Comparison of ENCODE assay signal across 30 mouse cellular contexts in the genomic region with DNA sequence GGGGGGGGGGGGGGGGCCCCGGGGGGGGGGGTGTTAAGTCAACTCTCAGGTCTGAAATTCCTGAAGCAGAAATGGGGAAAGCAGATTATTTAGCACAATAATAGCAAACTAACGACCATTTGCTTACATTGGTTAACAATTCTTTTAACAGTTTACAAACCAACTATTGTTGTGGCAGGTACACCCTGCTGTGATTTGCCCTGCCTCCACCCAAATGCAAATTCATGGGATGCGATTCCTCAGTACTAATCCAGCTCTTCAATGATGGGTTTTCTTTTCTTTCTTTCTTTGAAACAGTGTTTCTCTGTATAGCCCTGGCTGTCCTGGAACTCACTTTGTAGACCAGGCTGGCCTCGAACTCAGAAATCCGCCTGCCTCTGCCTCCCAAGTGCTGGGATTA.
"Had no signal": no experiment of that assay in that cellular context is flagged by ENCODE, and none has a peak within 500 bp of the region (broad histone marks: within the 10 kb centered on the region; RNA-seq: fewer than 3 reads in every experiment).

No protein-coding gene starts in this region.

- H3K27ac ChIP-seq: limb, embryonic 10.5 days; limb, embryonic 12.5 days; limb, embryonic 13.5 days; limb, embryonic 15.5 days; liver, embryonic 12.5 days; liver, embryonic 13.5 days; liver, embryonic 14.5 days; liver, embryonic 15.5 days; lung, embryonic 15.5 days; macrophage; midbrain, embryonic 10.5 days; midbrain, embryonic 12.5 days; midbrain, embryonic 13.5 days; midbrain, embryonic 15.5 days had no signal

- H3K9me3 ChIP-seq: limb, embryonic 10.5 days; limb, embryonic 12.5 days; limb, embryonic 13.5 days; limb, embryonic 15.5 days; liver, embryonic 12.5 days; liver, embryonic 13.5 days; liver, embryonic 15.5 days; lung, embryonic 15.5 days; megakaryocyte, embryonic 14.5 days; midbrain, embryonic 10.5 days; midbrain, embryonic 12.5 days; midbrain, embryonic 13.5 days; midbrain, embryonic 15.5 days had no signal

- H3K27me3 ChIP-seq: limb, embryonic 12.5 days; limb, embryonic 13.5 days; limb, embryonic 15.5 days; liver, embryonic 12.5 days; liver, embryonic 13.5 days; liver, embryonic 15.5 days; lung, embryonic 15.5 days; megakaryocyte, embryonic 14.5 days; midbrain, embryonic 12.5 days; midbrain, embryonic 13.5 days; midbrain, embryonic 15.5 days had no signal

- H3K4me2 ChIP-seq: limb, embryonic 12.5 days; limb, embryonic 13.5 days; limb, embryonic 15.5 days; liver, embryonic 11.5 days; liver, embryonic 12.5 days; liver, embryonic 13.5 days; liver, embryonic 15.5 days; lung, embryonic 14.5 days; lung, embryonic 15.5 days; midbrain, embryonic 11.5 days; midbrain, embryonic 12.5 days; midbrain, embryonic 13.5 days; midbrain, embryonic 15.5 days had no signal

- H3K9ac ChIP-seq: limb, embryonic 12.5 days; limb, embryonic 13.5 days; limb, embryonic 15.5 days; liver, embryonic 12.5 days; liver, embryonic 13.5 days; liver, embryonic 14.5 days; liver, embryonic 15.5 days; liver, postnatal 0 days; lung, embryonic 14.5 days; lung, embryonic 15.5 days; midbrain, embryonic 12.5 days; midbrain, embryonic 13.5 days; midbrain, embryonic 15.5 days had no signal

- ATAC-seq: liver, embryonic 12.5 days; liver, postnatal 0 days; lung, postnatal 0 days; midbrain, embryonic 13.5 days; midbrain, embryonic 15.5 days; midbrain, embryonic 16.5 days had no signal

- H3K4me3 ChIP-seq: limb, embryonic 10.5 days; limb, embryonic 12.5 days; limb, embryonic 13.5 days; limb, embryonic 15.5 days; liver, embryonic 12.5 days; liver, embryonic 13.5 days; liver, embryonic 15.5 days; lung, embryonic 15.5 days; megakaryocyte, embryonic 14.5 days; midbrain, embryonic 10.5 days; midbrain, embryonic 12.5 days; midbrain, embryonic 13.5 days; midbrain, embryonic 15.5 days; myocyte had no signal

- DNase-seq: left cerebral cortex, postnatal 4 days; liver; liver, embryonic 13.5 days; liver, postnatal 0 days; lung, adult 18-20 months; lung, adult 2 months; lung, embryonic 14.5 days; lung, postnatal 10 days; lung, postnatal 14 days; lung, postnatal 36 days; lung, postnatal 4 days had no signal

- H3K4me1 ChIP-seq: limb, embryonic 10.5 days; limb, embryonic 12.5 days; limb, embryonic 13.5 days; limb, embryonic 15.5 days; liver, embryonic 13.5 days; liver, embryonic 15.5 days; lung, embryonic 15.5 days; midbrain, embryonic 10.5 days; midbrain, embryonic 12.5 days; midbrain, embryonic 13.5 days; midbrain, embryonic 15.5 days had no signal

- H3K36me3 ChIP-seq: limb, embryonic 10.5 days; limb, embryonic 12.5 days; limb, embryonic 13.5 days; limb, embryonic 15.5 days; liver, embryonic 12.5 days; liver, embryonic 13.5 days; liver, embryonic 15.5 days; lung, embryonic 15.5 days; midbrain, embryonic 10.5 days; midbrain, embryonic 12.5 days; midbrain, embryonic 13.5 days; midbrain, embryonic 15.5 days had no signal
